Mouse (Mus musculus) layer of hippocampus, adult 2 months (tissue): ENCODE data around the gene Nudt4. TPM values are rescaled to one million over a fixed set of nuclear protein-coding genes. Genes with fewer than 3 reads are reported as not detected.

Experiments
- DNase-seq, 2 experiments: peaks; one replicate each; pipeline ENCODE4 v3.0.0; 2022; ENCODE audit warnings: low spot score in 2 of 2
- H3K27ac ChIP-seq: fragments of 200-600 bp; 2 replicates; pipeline ENCODE4 v1.8.1; 2022
- H3K4me3 ChIP-seq: fragments of 200-600 bp; 2 replicates; pipeline ENCODE4 v1.8.1; 2022; ENCODE audit warnings: mild to moderate bottlenecking
- CTCF ChIP-seq: fragments of 200-600 bp; conservative IDR thresholded peaks from 2 replicates; pipeline ENCODE4 v1.8.1; 2022; ENCODE audit warnings: antibody characterized with exemption, mild to moderate bottlenecking, moderate library complexity
- long read RNA-seq, 2 experiments: library from polyadenylated mRNA; stranded (forward); transcript quantifications; one replicate each; pipeline ENCODE4 v2.0.0; 2021; ENCODE audit warnings: borderline mapping rate in 2 of 2
- total RNA-seq, 2 experiments: library from RNA; stranded (reverse); gene quantifications; 2 replicates each; pipeline ENCODE4 v1.2.3; 2021

Gene Nudt4
- 10 to 100 TPM; 59.6 to 65.6 TPM for total RNA-seq
- long read RNA-seq, experiment 1, transcript Nudt4-201 (5 exons, 3,210 nt), result major isoform, 43 of 71 reads
- long read RNA-seq, experiment 1, partial matches to known transcripts, result 2 of 71 reads
- long read RNA-seq, experiment 1, other reads (novel, unspliced or antisense), result 26 of 71 reads
- long read RNA-seq, experiment 2, transcript Nudt4-201 (5 exons, 3,210 nt), result major isoform, 27 of 53 reads
- long read RNA-seq, experiment 2, partial matches to known transcripts, result 9 of 53 reads
- long read RNA-seq, experiment 2, other reads (novel, unspliced or antisense), result 17 of 53 reads

GRCm38 (mm10) chr10:95563851-95564845 is at the start of gene Nudt4:
Nudt4 (minus strand) TSS chr10:95564146.
- peak within 1 kb of the TSS; percentile 86 for H3K27ac ChIP-seq
- peak within 1 kb of the TSS; percentile 87 for H3K4me3 ChIP-seq
- TF ChIP-seq CTCF, result peak; percentile 28; the same call in 1 of the 2 replicates
- peak; percentile 66 to 83 for DNase-seq

- TF ChIP-seq CTCF, result no peak
- DNase-seq, result no peak
- Histone ChIP-seq H3K27ac (no peak overlapping the region), H3K4me3 (no peak overlapping the region)
These were observed 47.4 kb upstream of the Nudt4 start for GRCm38 (mm10) chr10:95611331-95611721.

GRCm38 (mm10) chr10:95610666-95611330 is 46.9 kb upstream of the Nudt4 start:
- no peak for DNase-seq
- Histone ChIP-seq H3K27ac (no peak overlapping the region), H3K4me3 (no peak overlapping the region)
- no peak for TF ChIP-seq CTCF

GRCm38 (mm10) chr10:95604979-95605613 is 41.1 kb upstream of the Nudt4 start:
- no peak for TF ChIP-seq CTCF
- no peak overlapping the region for H3K4me3 ChIP-seq
- DNase-seq, result peak in 1 of 2 experiments; percentile 11
- H3K27ac ChIP-seq, result no peak overlapping the region

- TF ChIP-seq CTCF, result no peak
- Histone ChIP-seq H3K27ac (no peak overlapping the region), H3K4me3 (no peak overlapping the region)
- DNase-seq, result no peak
These were observed 36.6 kb upstream of the Nudt4 start for GRCm38 (mm10) chr10:95600527-95600926.

GRCm38 (mm10) chr10:95599740-95600139 is 35.8 kb upstream of the Nudt4 start:
- Histone ChIP-seq H3K4me3 (no peak overlapping the region), H3K27ac (no peak overlapping the region)
- no peak for TF ChIP-seq CTCF
- DNase-seq, result peak in 1 of 2 experiments; percentile 59

- H3K27ac ChIP-seq, result no peak overlapping the region
- DNase-seq, result no peak
- H3K4me3 ChIP-seq, result no peak overlapping the region
- TF ChIP-seq CTCF, result no peak
These were observed 34.2 kb upstream of the Nudt4 start for GRCm38 (mm10) chr10:95598056-95598587.

- no peak overlapping the region for H3K27ac ChIP-seq
- no peak for TF ChIP-seq CTCF
- DNase-seq, result no peak
- H3K4me3 ChIP-seq, result no peak overlapping the region
These were observed 32.1 kb upstream of the Nudt4 start for GRCm38 (mm10) chr10:95595852-95596639.

GRCm38 (mm10) chr10:95594414-95594813 is 30.5 kb upstream of the Nudt4 start:
- TF ChIP-seq CTCF, result no peak
- Histone ChIP-seq H3K27ac (no peak overlapping the region), H3K4me3 (no peak overlapping the region)
- no peak for DNase-seq

- no peak for DNase-seq
- TF ChIP-seq CTCF, result no peak
- Histone ChIP-seq H3K4me3 (no peak overlapping the region), H3K27ac (no peak overlapping the region)
These were observed 27.3 kb upstream of the Nudt4 start for GRCm38 (mm10) chr10:95591257-95591656.

GRCm38 (mm10) chr10:95590196-95590595 is 26.2 kb upstream of the Nudt4 start:
- no peak overlapping the region for H3K4me3 ChIP-seq
- DNase-seq, result no peak

More at GRCm38 (mm10) chr10:95590196-95590595, 26.2 kb upstream of the Nudt4 start:
- no peak overlapping the region for H3K27ac ChIP-seq
- TF ChIP-seq CTCF, result no peak
